Comparison of ENCODE assay signal across 14 mouse cellular contexts in genomic region chr10:57569023-57569931, GRCm38 (mm10). TPM values are rescaled to one million over a fixed set of nuclear protein-coding genes. Genes with fewer than 3 reads are reported as not detected.
DNase-seq lines count a peak whose midpoint lies in the region; ATAC-seq lines count a peak whose summit lies in the region.
"Had no signal": no experiment of that assay in that cellular context is flagged by ENCODE, and none has a peak within 500 bp of the region (broad histone marks: within the 10 kb centered on the region; RNA-seq: fewer than 3 reads in every experiment).

No protein-coding gene starts in this region.

- peaks cover 16% of the 10 kb centered on the region for H3K4me1 ChIP-seq in forebrain, embryonic 10.5 days
- H3K4me1 ChIP-seq in forebrain, embryonic 11.5 days (replicated peaks; ENCODE audit: control insufficient read depth, insufficient read depth, low read length): 0 out of 2 replicates have a peak, but pooled peaks cover 2% of the 10 kb centered on the region
- H3K4me1 ChIP-seq in hindbrain, embryonic 14.5 days (replicated peaks; ENCODE audit: control insufficient read depth, insufficient read depth, low read length): no peaks in the 10 kb centered on the region
- H3K4me1 ChIP-seq in neural tube, embryonic 15.5 days: no peaks in the 10 kb centered on the region
- H3K4me1 ChIP-seq: embryonic facial prominence, embryonic 15.5 days; limb, embryonic 13.5 days; lung, embryonic 15.5 days had no signal

- no peaks in the 10 kb centered on the region for H3K36me3 ChIP-seq in forebrain, embryonic 10.5 days (replicated peaks)
- no peaks in the 10 kb centered on the region for H3K36me3 ChIP-seq in forebrain, embryonic 11.5 days (ENCODE audit: control insufficient read depth, insufficient read depth, low read length)
- no peaks in the 10 kb centered on the region for H3K36me3 ChIP-seq in hindbrain, embryonic 14.5 days (replicated peaks; ENCODE audit: control insufficient read depth, insufficient read depth)
- H3K36me3 ChIP-seq in neural tube, embryonic 15.5 days: no peaks in the 10 kb centered on the region
- H3K36me3 ChIP-seq: embryonic facial prominence, embryonic 15.5 days; limb, embryonic 13.5 days; lung, embryonic 15.5 days had no signal

- no peak overlapping the region for H3K4me2 ChIP-seq in forebrain, embryonic 11.5 days (ENCODE audit: low read depth, low read length, severe bottlenecking)
- H3K4me2 ChIP-seq in hindbrain, embryonic 14.5 days (replicated peaks): peak overlapping the region; percentile 35
- peak overlapping the region; percentile 22; the same call in 1 of the 2 replicates for H3K4me2 ChIP-seq in neural tube, embryonic 15.5 days
- H3K4me2 ChIP-seq: embryonic facial prominence, embryonic 15.5 days; limb, embryonic 13.5 days; lung, embryonic 15.5 days had no signal

- no peaks in the 10 kb centered on the region for H3K27me3 ChIP-seq in forebrain, embryonic 10.5 days (ENCODE audit: poor library complexity, severe bottlenecking)
- H3K27me3 ChIP-seq in forebrain, embryonic 11.5 days (ENCODE audit: control insufficient read depth, insufficient read depth, low read length): no peaks in the 10 kb centered on the region
- no peaks in the 10 kb centered on the region for H3K27me3 ChIP-seq in hindbrain, embryonic 14.5 days (ENCODE audit: control insufficient read depth, insufficient read depth, low read length)
- H3K27me3 ChIP-seq in neural tube, embryonic 15.5 days (replicated peaks): no peaks in the 10 kb centered on the region
- H3K27me3 ChIP-seq: embryonic facial prominence, embryonic 15.5 days; limb, embryonic 13.5 days; lung, embryonic 15.5 days had no signal

- DNase-seq in forebrain, embryonic 10.5 days (ENCODE audit: extremely low spot score, low spot score): no peak
- no peak for DNase-seq in forebrain, embryonic 11.5 days (ENCODE audit: low spot score)
- peak; percentile 17 for DNase-seq in cerebellum, adult 9-11 months
- DNase-seq in hindbrain, embryonic 14.5 days (ENCODE audit: low spot score): peak; percentile 32
- no peak for DNase-seq in liver
- DNase-seq in layer of hippocampus, adult 9-11 months: no peak
- DNase-seq in lung, postnatal 36 days: no peak
- DNase-seq: gastrocnemius, postnatal 10 days had no signal

- peak overlapping the region; percentile 40; the same call in 1 of the 2 replicates for H3K27ac ChIP-seq in forebrain, embryonic 10.5 days
- no peak overlapping the region for H3K27ac ChIP-seq in forebrain, embryonic 11.5 days (ENCODE audit: low read depth, low read length)
- peak overlapping the region; percentile 32; the same call in 1 of the 2 replicates for H3K27ac ChIP-seq in hindbrain, embryonic 14.5 days
- H3K27ac ChIP-seq in neural tube, embryonic 15.5 days (replicated peaks): no peak overlapping the region
- H3K27ac ChIP-seq: embryonic facial prominence, embryonic 15.5 days; limb, embryonic 13.5 days; lung, embryonic 15.5 days; stomach, postnatal 0 days had no signal

- no peak overlapping the region for H3K9ac ChIP-seq in forebrain, embryonic 11.5 days (ENCODE audit: low read length)
- 0 out of 2 replicates have a peak overlapping the region, but pooled peaks have one; percentile 21 for H3K9ac ChIP-seq in hindbrain, embryonic 14.5 days
- H3K9ac ChIP-seq in neural tube, embryonic 15.5 days (replicated peaks): 0 out of 2 replicates have a peak overlapping the region, but pooled peaks have one; percentile 14
- H3K9ac ChIP-seq: embryonic facial prominence, embryonic 15.5 days; limb, embryonic 13.5 days; lung, embryonic 15.5 days had no signal

- H3K9me3 ChIP-seq in forebrain, embryonic 10.5 days: no peaks in the 10 kb centered on the region
- H3K9me3 ChIP-seq in forebrain, embryonic 11.5 days (ENCODE audit: control insufficient read depth, low read length): no peaks in the 10 kb centered on the region
- H3K9me3 ChIP-seq in hindbrain, embryonic 14.5 days (ENCODE audit: control insufficient read depth, low read length): no peaks in the 10 kb centered on the region
- H3K9me3 ChIP-seq in neural tube, embryonic 15.5 days (replicated peaks): no peaks in the 10 kb centered on the region
- H3K9me3 ChIP-seq: embryonic facial prominence, embryonic 15.5 days; limb, embryonic 13.5 days; lung, embryonic 15.5 days had no signal

- no peak for ATAC-seq in forebrain, embryonic 11.5 days (replicated peaks; ENCODE audit: low FRiP score)
- peak; percentile 70 for ATAC-seq in hindbrain, embryonic 14.5 days (ENCODE audit: low FRiP score)
- ATAC-seq in neural tube, embryonic 15.5 days (ENCODE audit: low FRiP score): peak; percentile 72; the same call in 1 of the 2 replicates
- ATAC-seq: intestine, embryonic 16.5 days had no signal

- WGBS in forebrain, embryonic 10.5 days: 63% methylated on average over 13 of the region's 13 CpGs
- 52% methylated on average over 13 of the region's 13 CpGs for WGBS in forebrain, embryonic 11.5 days
- 44% methylated on average over 13 of the region's 13 CpGs for WGBS in hindbrain, embryonic 14.5 days
- WGBS in neural tube, embryonic 15.5 days: 52% methylated on average over 13 of the region's 13 CpGs

- no peak overlapping the region for H3K4me3 ChIP-seq in forebrain, embryonic 10.5 days
- H3K4me3 ChIP-seq in forebrain, embryonic 11.5 days (ENCODE audit: low read depth, low read length): no peak overlapping the region
- no peak overlapping the region for H3K4me3 ChIP-seq in hindbrain, embryonic 14.5 days (replicated peaks; ENCODE audit: low read length)
- no peak overlapping the region for H3K4me3 ChIP-seq in neural tube, embryonic 15.5 days (replicated peaks)
- H3K4me3 ChIP-seq: embryonic facial prominence, embryonic 15.5 days; limb, embryonic 13.5 days; lung, embryonic 15.5 days had no signal

RNA-seq across cellular contexts. Expression of gene Serinc1, which starts 36.9 kb away (rescaled TPM):
- polyA plus RNA-seq in forebrain, embryonic 10.5 days (2016; fragmentation: Nextera tagmentation; extraction: Ambion mirVana): 119 and 121 TPM in 2 replicates
- polyA plus RNA-seq in forebrain, embryonic 11.5 days (2014; fragmentation: Nextera tagmentation; extraction: Ambion mirVana): 172 and 182 TPM in 2 replicates
- polyA plus RNA-seq in hindbrain, embryonic 14.5 days (2014; fragmentation: Nextera tagmentation; extraction: Ambion mirVana): 482 and 522 TPM in 2 replicates
- 406 and 428 TPM in 2 replicates for polyA plus RNA-seq in neural tube, embryonic 15.5 days (2015; fragmentation: Nextera tagmentation; extraction: Ambion mirVana)

Comparison
In these comparisons a context has a peak if more than half of its experiments do, and no peak if none do; other contexts are left out.
1. H3K27ac ChIP-seq: peak in forebrain, embryonic 10.5 days (single experiment) and hindbrain, embryonic 14.5 days (single experiment); none in forebrain, embryonic 11.5 days (single experiment) and neural tube, embryonic 15.5 days (single experiment).
2. DNase-seq: peak in cerebellum, adult 9-11 months (single experiment) and hindbrain, embryonic 14.5 days (single experiment); none in forebrain, embryonic 10.5 days (single experiment), forebrain, embryonic 11.5 days (single experiment), liver (single experiment), layer of hippocampus, adult 9-11 months (single experiment) and lung, postnatal 36 days (single experiment).